Mouse (Mus musculus) intestine, embryonic 14.5 days (tissue): Measurements from ENCODE around the gene Tenm3. TPM values are rescaled to one million over a fixed set of nuclear protein-coding genes. Genes with fewer than 3 reads are reported as not detected.

Experiments used
- ATAC-seq: fragments of 200-750 bp; cut with Nextera tagmentation; replicated peaks from 2 replicates; pipeline ENCODE4 v1.8.0; 2017; ENCODE audit warnings: low read depth, moderate number of reproducible peaks, moderate TSS enrichment, moderate library complexity; ENCODE audit not compliant: low FRiP score, low TSS enrichment
- DNase-seq: peaks from one replicate; pipeline ENCODE4 v3.0.0-alpha.2; 2018; ENCODE audit warnings: low spot score
- H3K27ac ChIP-seq: fragments of 300-500 bp; sonication (generic); 2 replicates; pipeline ENCODE4 v1.5.1; 2014; ENCODE audit warnings: low read depth, mild to moderate bottlenecking, control low read depth
- H3K27me3 ChIP-seq: fragments of 300-500 bp; sonication (generic); replicated peaks from 2 replicates; pipeline ENCODE4 v1.6.1; 2014; ENCODE audit warnings: low read length, control low read depth; ENCODE audit not compliant: control insufficient read depth, insufficient read depth
- H3K36me3 ChIP-seq: fragments of 300-500 bp; sonication (generic); 2 replicates; pipeline ENCODE4 v1.6.1; 2014; ENCODE audit warnings: low read length, control low read depth; ENCODE audit not compliant: control insufficient read depth, insufficient read depth
- H3K4me1 ChIP-seq: fragments of 300-500 bp; sonication (generic); replicated peaks from 2 replicates; pipeline ENCODE4 v1.6.1; 2014; ENCODE audit warnings: low read length, control low read depth, mixed read lengths; ENCODE audit not compliant: control insufficient read depth, insufficient read depth
- H3K4me2 ChIP-seq: fragments of 300-500 bp; sonication (generic); 2 replicates; pipeline ENCODE4 v1.6.1; 2014; ENCODE audit warnings: low read length
- H3K4me3 ChIP-seq: fragments of 300-500 bp; sonication (generic); 2 replicates; pipeline ENCODE4 v1.5.1; 2014; ENCODE audit warnings: low read depth, low read length, control low read depth, mixed read lengths
- H3K9ac ChIP-seq: fragments of 300-500 bp; sonication (generic); 2 replicates; pipeline ENCODE4 v1.6.1; 2014; ENCODE audit warnings: mild to moderate bottlenecking, low read length
- H3K9me3 ChIP-seq: fragments of 300-500 bp; sonication (generic); 2 replicates; pipeline ENCODE4 v1.6.1; 2016; ENCODE audit warnings: low read length, control low read depth; ENCODE audit not compliant: control insufficient read depth
- WGBS: fragments of 180-500 bp; shearing (Covaris S2); extraction: QIAGEN DNeasy Blood & Tissue Kit; methylation state at CpG from one replicate; pipeline ENCODE4 v1.1.7; 2014; 5-methylcytosine and 5-hydroxymethylcytosine counted together
- polyA plus RNA-seq: library from polyadenylated mRNA; unstranded; fragments of >200 nt; fragmentation: Nextera tagmentation; extraction: Ambion mirVana; gene quantifications from 2 replicates; pipeline ENCODE4 v1.2.1, GENCODE M21; 2014

Tenm3 gene
- 31.2 and 32.1 TPM in 2 replicates for polyA plus RNA-seq

DNA sequence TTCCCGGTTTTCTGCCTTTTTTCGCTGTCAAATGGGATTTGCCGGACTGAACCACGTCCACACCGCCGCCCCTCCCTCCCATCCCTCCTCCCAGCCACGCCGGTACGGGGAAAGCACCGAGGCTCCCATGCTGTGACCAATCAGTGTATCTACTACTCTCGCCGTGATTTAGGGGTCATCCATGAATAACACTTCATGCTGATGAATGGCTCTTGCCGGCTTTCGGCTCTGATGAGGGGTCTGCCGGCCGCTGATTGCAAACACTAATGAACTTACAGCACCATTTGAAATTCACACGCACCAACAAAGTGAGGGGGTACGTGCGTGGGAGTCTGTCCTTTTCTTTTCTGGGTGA, at the start of gene Tenm3:
TSS of gene Tenm3 (minus strand) at position 21 of the 355 bp plus-strand sequence.
- H3K27me3 ChIP-seq, result 0 out of 2 replicates have a peak, but pooled peaks cover 6% of the 10 kb centered on the region
- H3K9me3 ChIP-seq, result no peaks in the 10 kb centered on the region
- ATAC-seq (peak; percentile 63; the same call in 1 of the 2 replicates), DNase-seq (peak; percentile 73)
- peak within 1 kb of the TSS; percentile 92 for H3K27ac ChIP-seq
- WGBS, result under 1% methylated on average over 19 of the region's 19 CpGs
- H3K4me3 ChIP-seq, result peak within 1 kb of the TSS; percentile 68
- H3K36me3 ChIP-seq, result no peaks in the 10 kb centered on the region
- peaks cover 20% of the 10 kb centered on the region for H3K4me1 ChIP-seq
- peak within 1 kb of the TSS; percentile 77 for H3K9ac ChIP-seq
- peak within 1 kb of the TSS; percentile 91 for H3K4me2 ChIP-seq

GRCm38 (mm10) chr8:48890216-48890765, 46.5 kb upstream of the Tenm3 start:
- DNase-seq, result no peak
- WGBS, result 27% methylated on average over 7 of the region's 7 CpGs
- H3K4me2 ChIP-seq, result no peak overlapping the region

DNA sequence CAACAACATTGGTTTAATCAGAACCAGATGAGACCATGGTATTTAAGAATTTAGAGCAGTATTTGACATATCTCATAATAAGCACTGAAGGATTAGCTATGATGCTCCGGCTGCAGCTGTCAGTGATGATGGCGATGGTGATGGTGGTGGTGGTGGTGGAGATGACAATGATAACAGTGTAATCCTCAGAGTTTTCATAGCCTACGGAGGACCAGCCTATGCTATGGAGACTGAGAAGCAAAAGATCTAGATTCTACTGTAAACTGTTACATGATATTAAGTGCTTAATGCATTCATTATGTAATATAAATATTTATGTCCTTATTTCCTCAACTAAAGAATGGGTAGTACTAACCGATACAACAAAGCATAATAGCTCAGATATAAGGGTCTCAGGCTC, 40.5 kb upstream of the Tenm3 start:
- WGBS, result 84% methylated on average over 4 of the region's 4 CpGs

More at GRCm38 (mm10) chr8:48890216-48890765, 46.5 kb upstream of the Tenm3 start:
- Histone ChIP-seq H3K36me3 (no peaks in the 10 kb centered on the region), H3K9ac (no peak overlapping the region), H3K27me3 (no peaks in the 10 kb centered on the region), H3K9me3 (no peaks in the 10 kb centered on the region), H3K27ac (no peak overlapping the region), H3K4me3 (no peak overlapping the region), H3K4me1 (no peaks in the 10 kb centered on the region; the same call in 1 of the 2 replicates)
- ATAC-seq, result no peak

GRCm38 (mm10) chr8:48880585-48880984, 36.8 kb upstream of the Tenm3 start:
- Histone ChIP-seq H3K9ac (no peak overlapping the region), H3K9me3 (no peaks in the 10 kb centered on the region), H3K4me3 (no peak overlapping the region), H3K36me3 (no peaks in the 10 kb centered on the region), H3K4me1 (no peaks in the 10 kb centered on the region), H3K27ac (no peak overlapping the region), H3K4me2 (no peak overlapping the region), H3K27me3 (no peaks in the 10 kb centered on the region)
- whole genome bisulfite sequencing, result 92% methylated on average over 5 of the region's 5 CpGs
- DNase-seq (no peak), ATAC-seq (no peak)

More for the DNA sequence above, 40.5 kb upstream of the Tenm3 start:
- Histone ChIP-seq H3K9me3 (no peaks in the 10 kb centered on the region), H3K27ac (no peak overlapping the region), H3K4me2 (no peak overlapping the region), H3K9ac (no peak overlapping the region), H3K4me1 (no peaks in the 10 kb centered on the region), H3K36me3 (no peaks in the 10 kb centered on the region), H3K27me3 (no peaks in the 10 kb centered on the region), H3K4me3 (no peak overlapping the region)
- ATAC-seq (no peak), DNase-seq (no peak)

GRCm38 (mm10) chr8:48865972-48866371, 22.2 kb upstream of the Tenm3 start:
- H3K4me2 ChIP-seq, result no peak overlapping the region
- no peaks in the 10 kb centered on the region for H3K36me3 ChIP-seq
- no peak overlapping the region for H3K9ac ChIP-seq
- WGBS, result 89% methylated on average over 5 of the region's 5 CpGs
- no peaks in the 10 kb centered on the region for H3K4me1 ChIP-seq
- H3K27me3 ChIP-seq, result no peaks in the 10 kb centered on the region
- H3K9me3 ChIP-seq, result no peaks in the 10 kb centered on the region
- H3K4me3 ChIP-seq, result no peak overlapping the region
- no peak for DNase-seq
- no peak for ATAC-seq
- no peak overlapping the region for H3K27ac ChIP-seq

DNA sequence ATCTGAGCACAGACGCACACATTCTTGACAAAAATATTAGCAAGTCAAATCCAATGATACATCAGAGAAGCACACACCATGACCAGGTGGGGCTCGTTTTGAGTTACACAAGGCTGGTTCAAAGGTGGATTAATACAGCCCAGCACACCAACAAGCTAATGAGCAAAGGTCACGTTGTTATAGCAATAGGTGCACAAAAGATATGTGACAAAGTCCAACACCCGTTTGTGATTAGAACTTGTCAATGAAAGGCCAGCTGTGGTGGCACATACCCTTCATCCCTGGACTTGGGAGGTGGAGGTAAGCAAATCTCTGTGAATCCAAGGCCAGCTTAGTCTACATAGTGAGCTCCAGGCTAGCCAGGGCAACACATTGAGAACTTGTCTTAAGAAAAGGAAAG, 21.7 kb upstream of the Tenm3 start:
- H3K27me3 ChIP-seq, result no peaks in the 10 kb centered on the region
- no peaks in the 10 kb centered on the region for H3K4me1 ChIP-seq
- H3K27ac ChIP-seq, result no peak overlapping the region
- 71% methylated on average over 4 of the region's 4 CpGs for WGBS
- DNase-seq (no peak), ATAC-seq (peak; percentile 70)
- no peak overlapping the region for H3K4me2 ChIP-seq
- H3K36me3 ChIP-seq, result no peaks in the 10 kb centered on the region
- no peaks in the 10 kb centered on the region for H3K9me3 ChIP-seq
- no peak overlapping the region for H3K4me3 ChIP-seq
- H3K9ac ChIP-seq, result no peak overlapping the region

DNA sequence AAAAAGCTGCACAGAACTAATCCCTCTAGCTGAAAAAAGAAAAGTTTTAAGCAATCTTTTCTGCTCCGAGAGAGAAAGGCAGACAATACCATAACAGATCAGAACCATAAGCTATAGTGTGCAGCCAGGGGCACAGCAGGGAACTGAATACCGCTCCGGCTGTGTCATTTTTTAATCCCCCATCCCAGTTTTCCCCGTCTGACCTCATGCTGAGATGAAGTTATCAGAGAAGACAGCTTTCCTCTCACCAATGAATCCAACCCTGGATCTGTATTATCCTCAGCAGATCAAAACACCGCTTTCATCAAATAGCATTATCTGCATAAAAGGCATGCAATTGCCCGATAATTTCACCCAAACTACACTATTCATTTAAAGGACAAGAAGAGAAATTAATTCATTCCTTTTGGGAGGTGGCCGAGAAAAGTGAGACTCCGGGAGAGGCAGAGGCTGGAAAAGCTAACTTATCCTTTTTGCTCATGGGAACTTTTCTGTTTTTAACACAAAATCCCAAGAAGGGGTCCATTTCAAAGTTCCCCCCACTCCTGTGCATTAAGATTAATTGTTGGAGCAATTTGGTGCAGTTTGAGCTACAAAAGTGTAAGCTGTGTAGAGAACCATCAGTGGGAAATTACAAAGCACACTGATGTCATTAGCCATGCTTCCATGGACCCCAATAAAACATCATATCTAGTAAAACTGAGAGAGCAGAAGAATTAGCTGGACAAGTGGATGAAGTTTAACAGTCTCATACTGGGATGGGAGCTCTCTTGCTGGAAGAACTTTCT, 6.7 kb upstream of the Tenm3 start:
- no peak overlapping the region for H3K4me2 ChIP-seq
- no peaks in the 10 kb centered on the region for H3K36me3 ChIP-seq
- no peaks in the 10 kb centered on the region for H3K4me1 ChIP-seq
- no peak overlapping the region for H3K27ac ChIP-seq
- no peak overlapping the region for H3K9ac ChIP-seq
- H3K27me3 ChIP-seq, result 0 out of 2 replicates have a peak, but pooled peaks cover 6% of the 10 kb centered on the region
- H3K9me3 ChIP-seq, result no peaks in the 10 kb centered on the region
- no peak for DNase-seq
- H3K4me3 ChIP-seq, result no peak overlapping the region
- ATAC-seq, result no peak
- 72% methylated on average over 8 of the region's 8 CpGs for WGBS

GRCm38 (mm10) chr8:48849091-48849616, 5.4 kb upstream of the Tenm3 start:
- no peak overlapping the region for H3K27ac ChIP-seq
- H3K4me1 ChIP-seq, result peaks cover 10% of the 10 kb centered on the region
- H3K9me3 ChIP-seq, result no peaks in the 10 kb centered on the region
- H3K4me2 ChIP-seq, result no peak overlapping the region
- H3K9ac ChIP-seq, result no peak overlapping the region
- ATAC-seq (no peak), DNase-seq (no peak)
- WGBS, result 70% methylated on average over 6 of the region's 6 CpGs
- H3K36me3 ChIP-seq, result no peaks in the 10 kb centered on the region
- 0 out of 2 replicates have a peak, but pooled peaks cover 6% of the 10 kb centered on the region for H3K27me3 ChIP-seq
- no peak overlapping the region for H3K4me3 ChIP-seq
